Mouse (Mus musculus) kidney, adult 2 months (tissue): ENCODE results near the gene Figla.

Source experiments
- CTCF ChIP-seq: fragments of 200-500 bp; conservative IDR thresholded peaks from 2 replicates; pipeline ENCODE4 v1.5.1; 2011; ENCODE audit warnings: low read depth, mild to moderate bottlenecking, control low read depth, low read length, moderate library complexity, mixed read lengths; ENCODE audit not compliant: insufficient read depth, insufficient read length
- POLR2A ChIP-seq: fragments of 200-500 bp; IDR thresholded peaks from one replicate; pipeline ENCODE4 v1.6.1; 2011; ENCODE audit warnings: low read depth, low read length, control low read depth

DNA sequence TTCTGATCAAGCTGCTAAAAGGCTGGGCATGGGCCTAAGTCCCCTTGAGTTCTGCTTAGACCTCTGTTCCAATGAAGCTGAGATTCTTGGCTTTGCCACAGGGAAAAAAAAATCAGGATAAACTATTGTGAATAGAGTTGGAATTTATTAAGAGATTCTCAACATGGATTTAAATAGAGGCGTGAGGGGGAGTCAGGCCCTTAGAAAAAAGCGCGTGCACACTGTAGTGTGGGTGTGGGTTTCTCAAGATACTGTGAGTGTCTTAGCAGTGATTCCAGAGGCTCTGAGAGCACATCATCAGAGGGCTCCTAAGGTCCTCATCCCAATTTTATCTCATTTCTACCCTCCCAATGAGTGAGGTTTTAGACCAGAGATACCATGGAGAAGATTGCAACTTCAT is 44.2 kb downstream of the Figla start:
- TF ChIP-seq CTCF (no peak), POLR2A (no peak)
